Mouse (Mus musculus) thymus, postnatal 10 days (tissue): Measurements from ENCODE around the gene Shld2.
"Not testable (repeated sequence)": the region's sequence is repeated elsewhere in the genome, so short reads cannot be mapped to it uniquely, and the experiment has no call there.

Source experiments
- DNase-seq, 2 experiments: peaks; one replicate each; pipeline ENCODE4 v3.0.0; 2021; ENCODE audit warnings: low spot score in 2 of 2

Shld2 gene

GRCm38 (mm10) chr14:34318113-34318512, 7.8 kb upstream of the Shld2 start:
- no peak for DNase-seq

GRCm38 (mm10) chr14:34317431-34317830, 7.1 kb upstream of the Shld2 start:
- DNase-seq, result no peak

DNA sequence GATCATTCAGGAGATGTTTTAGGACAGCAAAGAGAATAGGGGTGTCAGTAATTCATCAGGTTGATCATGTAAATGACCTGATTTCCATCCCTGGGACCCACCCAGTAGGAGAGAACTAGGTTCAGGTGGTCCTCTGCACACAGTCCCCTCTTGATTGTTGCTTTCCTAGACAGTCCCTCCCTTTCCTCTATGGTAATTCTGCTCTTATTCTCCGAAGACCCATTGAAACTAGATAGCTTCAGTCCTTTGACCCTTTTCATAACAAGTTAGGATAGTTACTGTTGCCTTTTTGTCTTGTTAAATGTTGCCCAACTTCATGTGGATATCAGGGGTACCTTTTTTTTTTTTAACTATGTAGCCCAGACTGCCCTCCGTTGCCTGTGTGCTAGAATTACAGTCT, 6.1 kb upstream of the Shld2 start:
- DNase-seq, result no peak

GRCm38 (mm10) chr14:34314796-34315195, 4.5 kb upstream of the Shld2 start:
- DNase-seq, result no peak

- not testable (repeated sequence) for DNase-seq
Observed at GRCm38 (mm10) chr14:34314383-34314782, 4.1 kb upstream of the Shld2 start.

- DNase-seq, result no peak
Observed at GRCm38 (mm10) chr14:34313612-34314011, 3.3 kb upstream of the Shld2 start.

GRCm38 (mm10) chr14:34312339-34313048, 2.2 kb upstream of the Shld2 start:
- no peak for DNase-seq

- DNase-seq, result no peak
Observed at GRCm38 (mm10) chr14:34311691-34312090, 1.4 kb upstream of the Shld2 start.

- DNase-seq, result peak; percentile 38 to 48
Observed at GRCm38 (mm10) chr14:34311021-34311631, 833 bp upstream of the Shld2 start.

DNA sequence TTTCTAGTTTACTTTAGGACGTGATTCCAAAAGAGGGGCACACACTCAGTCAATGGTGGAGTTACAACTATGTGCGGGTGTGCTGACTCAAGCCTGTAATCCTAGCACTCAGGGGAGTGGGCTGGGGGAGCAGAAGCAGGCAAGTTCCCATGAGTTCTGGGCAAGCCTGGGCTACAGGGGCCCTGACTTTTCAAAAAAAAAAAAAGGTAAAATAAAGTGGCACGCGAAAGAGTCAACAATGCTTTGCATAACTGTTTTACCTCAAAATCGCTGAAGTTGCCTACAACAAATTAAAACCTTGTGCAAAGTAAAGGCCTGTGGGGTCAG, 423 bp downstream of the Shld2 start:
- DNase-seq, result peak in 1 of 2 experiments; percentile 9

DNA sequence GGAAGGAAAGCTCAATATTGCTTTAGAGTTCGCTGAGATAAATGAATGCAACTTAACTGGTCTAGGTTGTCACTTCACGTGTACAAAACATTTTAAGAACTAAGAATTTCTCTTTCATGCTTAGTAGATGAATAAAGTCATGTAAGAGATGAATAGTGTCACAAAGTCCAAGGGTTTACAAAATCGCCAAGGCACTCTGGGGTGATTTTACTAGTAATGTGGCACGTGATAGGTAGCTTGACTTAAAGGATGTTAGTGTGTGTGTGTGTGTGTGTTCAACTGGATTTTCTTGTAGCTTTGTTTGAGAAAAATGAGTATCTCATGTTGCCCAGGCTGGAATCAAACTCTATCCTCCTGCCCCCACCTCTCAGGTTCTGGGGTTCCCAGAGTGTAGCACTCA, 1.0 kb downstream of the Shld2 start:
- no peak for DNase-seq

- no peak for DNase-seq
Observed at GRCm38 (mm10) chr14:34303265-34303680, 7.0 kb downstream of the Shld2 start.

DNA sequence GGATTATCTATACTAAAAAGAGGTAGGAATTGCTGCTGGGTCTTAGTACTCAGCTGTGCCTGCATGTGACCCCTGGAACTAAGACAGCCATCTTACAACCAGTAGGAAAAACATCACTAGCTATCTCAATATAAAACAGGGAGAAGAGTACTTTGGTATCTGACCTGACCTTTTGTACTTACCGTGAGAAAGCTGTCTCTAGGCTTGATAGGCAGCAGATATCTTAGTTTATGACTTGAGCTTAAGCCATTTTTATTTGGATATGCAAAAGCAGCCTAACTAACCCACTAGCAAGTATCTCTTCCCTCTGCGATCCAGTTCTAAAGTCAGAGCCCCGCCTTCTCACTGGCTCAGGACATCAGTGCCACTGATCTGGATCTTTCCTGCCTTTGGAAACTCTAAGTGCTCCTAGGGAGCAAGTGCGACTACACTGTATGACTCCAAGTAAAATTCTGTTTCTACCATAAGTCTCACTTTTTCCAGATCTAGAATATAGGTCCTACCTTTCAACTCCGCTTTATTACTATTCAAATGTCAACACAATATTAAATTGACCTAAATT, 7.5 kb downstream of the Shld2 start:
- no peak for DNase-seq

DNA sequence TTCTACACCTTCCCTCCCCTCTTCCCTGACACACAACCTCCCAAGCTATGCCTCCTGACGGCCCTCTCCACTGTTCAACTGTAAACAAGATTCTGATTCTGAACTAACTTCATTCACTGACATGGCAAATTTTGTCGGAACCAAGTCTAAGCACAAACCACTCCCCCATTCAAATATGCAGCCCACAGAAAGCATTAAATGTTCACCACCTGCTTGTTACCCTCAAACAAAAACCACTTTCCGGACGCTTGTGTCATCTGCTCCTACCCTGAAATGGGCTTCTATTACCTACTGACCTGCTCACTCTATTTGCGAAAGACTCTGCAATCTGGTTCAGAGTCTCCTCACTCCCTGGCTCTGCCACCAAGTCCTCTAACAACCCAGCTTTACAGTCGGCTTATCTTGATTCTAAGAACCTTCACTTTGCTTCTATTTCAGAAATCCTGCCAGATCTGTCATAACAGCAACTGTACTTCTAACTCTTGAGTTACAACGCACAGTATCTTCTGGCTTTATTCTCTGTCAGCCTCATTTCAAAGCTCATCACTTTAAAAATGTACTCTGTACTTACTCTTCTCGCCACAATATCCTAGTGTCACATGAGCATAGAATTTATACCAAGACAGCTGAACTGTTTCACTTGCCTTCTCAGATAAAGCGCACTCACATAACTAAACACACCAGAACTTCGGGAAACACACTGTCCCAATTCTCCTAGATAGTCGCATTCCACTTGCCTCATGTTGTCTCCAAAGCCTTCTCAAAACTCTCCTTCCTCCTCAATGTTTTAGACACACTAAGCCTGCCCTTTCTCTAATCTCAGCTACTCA, 11.2 kb downstream of the Shld2 start:
- no peak for DNase-seq

- DNase-seq, result no peak
Observed at GRCm38 (mm10) chr14:34297634-34298033, 12.7 kb downstream of the Shld2 start.

DNA sequence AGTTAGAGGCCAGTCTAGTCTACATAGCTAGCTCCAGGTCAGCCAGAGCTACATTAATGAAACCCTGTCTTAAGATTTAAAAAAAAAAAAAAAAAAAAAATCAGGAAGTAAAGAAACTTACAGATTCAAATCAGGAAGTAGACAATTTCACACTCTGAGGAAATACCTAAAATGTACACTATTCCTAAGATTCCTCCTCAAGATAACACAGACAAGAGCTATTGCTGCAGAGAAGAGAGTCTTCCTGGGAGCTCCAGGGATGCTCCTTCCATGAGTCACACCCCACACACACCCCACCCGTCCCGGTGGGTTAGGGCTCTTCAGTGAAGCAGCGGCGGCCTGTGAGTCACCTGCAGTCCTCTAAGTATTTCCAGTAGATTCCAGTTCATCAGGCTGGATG, 13.3 kb downstream of the Shld2 start:
- DNase-seq, result no peak

GRCm38 (mm10) chr14:34296350-34296749, 13.9 kb downstream of the Shld2 start:
- DNase-seq, result no peak

DNA sequence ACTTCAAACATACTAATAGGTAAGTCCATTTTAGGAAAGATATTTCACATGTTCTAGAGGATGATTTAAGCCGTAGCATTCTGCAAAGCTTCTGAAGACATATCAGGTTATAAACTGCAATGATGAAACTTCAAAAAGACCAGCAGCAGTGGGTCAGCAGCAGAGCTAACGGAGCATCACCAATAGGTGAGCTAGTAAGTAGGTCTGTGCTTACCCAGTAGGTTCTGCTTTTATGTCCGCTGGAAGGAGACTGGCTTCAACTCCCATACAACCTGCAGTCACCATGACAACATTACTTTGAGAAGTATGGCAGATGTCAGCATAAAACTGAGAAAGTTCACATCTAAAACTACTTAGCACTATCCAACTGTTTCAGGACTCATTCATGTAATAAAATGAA, 16.7 kb downstream of the Shld2 start:
- DNase-seq, result no peak

GRCm38 (mm10) chr14:34290229-34290628, 20.1 kb downstream of the Shld2 start:
- DNase-seq, result no peak

- no peak for DNase-seq
Observed at GRCm38 (mm10) chr14:34289259-34290015, 20.9 kb downstream of the Shld2 start.

DNA sequence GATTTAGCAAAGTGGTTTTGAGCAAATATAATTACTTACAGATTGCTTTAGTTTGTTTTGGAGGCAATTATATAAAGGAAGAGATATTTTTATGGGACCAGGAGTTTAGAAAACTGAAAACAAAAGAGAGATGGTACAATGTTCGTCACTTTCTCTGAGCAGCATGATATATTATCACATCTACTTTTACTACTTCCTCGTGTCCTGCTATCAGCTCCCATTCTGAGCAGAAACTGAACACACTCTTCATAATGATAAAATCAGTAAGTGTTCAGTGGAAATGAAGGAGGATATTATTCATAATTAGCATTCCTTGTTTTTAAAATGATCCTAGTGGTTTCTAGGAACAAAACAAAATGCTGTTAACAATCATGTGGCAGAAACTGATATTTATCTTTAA, 21.9 kb downstream of the Shld2 start:
- DNase-seq, result no peak

DNA sequence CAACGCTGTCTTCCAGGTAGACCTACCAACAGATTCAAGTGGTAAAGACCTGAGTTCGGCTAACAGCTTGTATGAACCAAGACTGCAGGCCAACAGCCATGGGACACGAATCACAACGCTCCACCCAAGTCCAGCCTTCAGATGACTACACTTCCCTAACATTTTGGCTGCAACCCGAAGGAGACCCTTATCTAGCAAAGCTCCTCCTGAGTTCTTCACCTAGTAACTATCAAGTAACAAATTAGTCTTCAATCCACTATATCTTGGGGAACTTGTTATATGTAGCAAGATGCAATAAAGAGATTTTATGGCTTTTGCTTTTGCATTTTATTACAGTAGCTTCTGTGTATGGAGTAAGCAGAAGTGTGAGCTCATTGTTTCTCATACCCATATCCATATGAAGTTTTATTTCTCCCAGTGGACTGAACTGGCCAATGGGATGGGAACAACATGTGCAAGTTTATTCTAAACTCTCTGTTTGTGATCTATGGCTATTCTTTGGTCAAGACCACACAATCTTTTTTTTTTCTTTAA, 28.5 kb downstream of the Shld2 start:
- DNase-seq, result no peak
